Mouse (Mus musculus): ENCODE data around the gene Gabrr2. TPM values are rescaled to one million over a fixed set of nuclear protein-coding genes. Genes with fewer than 3 reads are reported as not detected.

The Gabrr2 gene
- polyA plus RNA-seq, 1 experiment: 0.11 TPM

DNA sequence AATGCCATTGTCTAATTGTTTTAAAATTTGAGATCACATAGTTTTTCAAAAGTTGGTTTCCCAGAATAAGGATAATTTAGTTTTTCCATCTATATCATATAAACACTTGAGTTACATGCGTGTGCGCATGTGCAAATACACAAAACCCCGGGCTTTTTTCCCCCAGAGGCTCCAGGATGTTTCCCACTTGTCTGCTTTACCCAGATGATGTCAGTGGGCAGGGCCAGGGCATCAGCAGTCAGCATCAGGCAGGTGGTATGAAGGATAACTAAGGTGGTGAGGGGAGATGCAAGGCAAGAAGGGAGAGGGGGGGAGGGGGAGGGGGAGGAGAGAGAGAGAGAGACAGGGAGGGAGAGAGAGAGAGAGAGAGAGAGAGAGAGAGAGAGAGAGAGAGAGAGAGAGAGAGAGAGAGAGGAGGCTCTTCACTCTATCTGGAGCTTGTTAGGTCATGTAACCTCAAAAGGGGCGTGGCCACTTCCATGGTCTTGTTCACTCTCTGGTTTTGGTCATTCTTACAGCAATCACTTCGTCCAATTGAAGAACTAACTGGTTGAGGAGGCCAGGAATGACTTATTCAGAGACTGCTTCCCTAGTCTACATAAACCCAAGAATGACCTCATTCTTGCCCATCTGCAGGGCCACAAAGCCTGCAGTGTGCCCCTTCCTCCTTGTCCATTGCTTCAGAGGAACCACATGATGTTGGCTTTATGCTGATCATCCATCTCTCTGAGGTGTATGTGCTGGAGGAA lies 13.2 kb downstream of the Gabrr2 start:
- H3K79me2 ChIP-seq (ENCODE audit: control insufficient read depth, insufficient read depth): no peaks in the 10 kb centered on the region
- no peaks in the 10 kb centered on the region for H3K36me3 ChIP-seq (ENCODE audit: control insufficient read depth, insufficient read depth)
- TF ChIP-seq USF1 (IDR thresholded peaks at IDR 0.05; ENCODE audit: low read depth): no peak
- no peak for TF ChIP-seq MYOG (IDR thresholded peaks at IDR 0.05; ENCODE audit: control insufficient read depth, extremely low read depth, insufficient read length)
- no peak for TF ChIP-seq FOSL1 (IDR thresholded peaks at IDR 0.05; ENCODE audit: insufficient read depth, low read length, poor library complexity, severe bottlenecking)
- TF ChIP-seq CEBPB (IDR thresholded peaks at IDR 0.05; ENCODE audit: low read depth): no peak
- TF ChIP-seq MYOD1 (IDR thresholded peaks at IDR 0.05; ENCODE audit: control insufficient read depth, insufficient read length, low read depth): no peak
- TF ChIP-seq MAX (IDR thresholded peaks at IDR 0.05): no peak
- H3K4me3 ChIP-seq (ENCODE audit: insufficient read depth, poor library complexity, severe bottlenecking): no peak overlapping the region
- no peak overlapping the region for H3ac ChIP-seq (ENCODE audit: control insufficient read depth, insufficient read length, low read depth)
- H3K27me3 ChIP-seq (ENCODE audit: control insufficient read depth, insufficient read depth, insufficient read length): no peaks in the 10 kb centered on the region
- H3K79me3 ChIP-seq (ENCODE audit: low read depth): no peaks in the 10 kb centered on the region

DNA sequence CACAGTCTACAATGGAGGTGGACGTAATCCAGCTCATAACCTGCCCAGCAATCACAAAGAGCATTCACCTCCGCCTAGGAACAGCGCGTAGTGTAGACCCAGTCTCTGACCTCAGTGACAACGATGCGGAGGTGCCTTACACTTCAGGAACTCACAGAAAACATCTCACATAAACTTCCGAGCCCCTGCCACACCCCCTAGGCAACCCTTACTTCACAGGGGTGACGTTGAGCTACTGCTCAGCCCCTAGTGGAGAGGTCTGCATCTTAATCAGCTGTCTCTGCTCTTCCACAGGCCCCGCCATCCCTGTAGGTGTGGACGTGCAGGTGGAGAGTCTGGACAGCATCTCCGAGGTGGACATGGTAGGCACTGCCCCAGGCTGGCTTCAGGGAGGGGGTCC lies 14.4 kb downstream of the Gabrr2 start:
- Histone ChIP-seq H3K79me2 (ENCODE audit: control insufficient read depth, insufficient read depth) (no peaks in the 10 kb centered on the region), H3K36me3 (ENCODE audit: control insufficient read depth, insufficient read depth) (no peaks in the 10 kb centered on the region), H3K79me3 (ENCODE audit: low read depth) (no peaks in the 10 kb centered on the region), H3K4me3 (ENCODE audit: insufficient read depth, poor library complexity, severe bottlenecking) (no peak overlapping the region), H3ac (ENCODE audit: control insufficient read depth, insufficient read length, low read depth) (no peak overlapping the region), H3K27me3 (ENCODE audit: control insufficient read depth, insufficient read depth, insufficient read length) (no peaks in the 10 kb centered on the region)
- TF ChIP-seq MYOG (IDR thresholded peaks at IDR 0.05; ENCODE audit: control insufficient read depth, extremely low read depth, insufficient read length): no peak
- no peak for TF ChIP-seq CTCF (IDR thresholded peaks at IDR 0.05; ENCODE audit: control insufficient read depth, insufficient read depth, insufficient read length)
- TF ChIP-seq MAX (IDR thresholded peaks at IDR 0.05): no peak
- no peak for TF ChIP-seq CEBPB (IDR thresholded peaks at IDR 0.05; ENCODE audit: low read depth)

DNA sequence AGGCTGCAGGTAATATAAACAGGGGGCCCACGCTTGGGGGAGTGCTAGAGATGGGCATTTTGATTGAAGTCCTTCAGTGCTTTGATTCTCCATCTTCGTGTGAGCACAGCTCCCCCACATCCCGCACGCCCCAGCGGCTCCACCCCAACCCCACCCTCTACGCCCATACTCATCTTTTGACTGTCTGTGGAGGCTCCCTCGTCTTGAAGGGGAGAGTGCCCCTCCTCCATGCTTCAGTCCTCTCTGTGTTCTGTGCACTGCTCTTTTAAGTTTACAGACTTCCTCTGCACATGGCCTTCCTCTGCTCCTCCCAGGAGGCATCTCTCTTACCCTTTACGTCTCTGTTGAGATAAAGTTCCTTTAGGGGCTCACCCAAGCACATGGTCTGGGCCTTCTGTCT lies 14.9 kb downstream of the Gabrr2 start:
- H3K36me3 ChIP-seq (ENCODE audit: control insufficient read depth, insufficient read depth): no peaks in the 10 kb centered on the region
- no peaks in the 10 kb centered on the region for H3K79me2 ChIP-seq (ENCODE audit: control insufficient read depth, insufficient read depth)
- no peaks in the 10 kb centered on the region for H3K27me3 ChIP-seq (ENCODE audit: control insufficient read depth, insufficient read depth, insufficient read length)
- no peak overlapping the region for H3ac ChIP-seq (ENCODE audit: control insufficient read depth, insufficient read length, low read depth)
- no peaks in the 10 kb centered on the region for H3K79me3 ChIP-seq (ENCODE audit: low read depth)
- no peak overlapping the region for H3K4me3 ChIP-seq (ENCODE audit: insufficient read depth, poor library complexity, severe bottlenecking)
- TF ChIP-seq MYOD1 (IDR thresholded peaks at IDR 0.05; ENCODE audit: control insufficient read depth, insufficient read length, low read depth): no peak
- no peak for TF ChIP-seq CEBPB (IDR thresholded peaks at IDR 0.05; ENCODE audit: low read depth)
- TF ChIP-seq CTCF (IDR thresholded peaks at IDR 0.05; ENCODE audit: control insufficient read depth, insufficient read depth, insufficient read length): no peak
- TF ChIP-seq MAX (IDR thresholded peaks at IDR 0.05): no peak
- TF ChIP-seq USF1 (IDR thresholded peaks at IDR 0.05; ENCODE audit: low read depth): no peak
- TF ChIP-seq FOSL1 (IDR thresholded peaks at IDR 0.05; ENCODE audit: insufficient read depth, low read length, poor library complexity, severe bottlenecking): no peak

DNA sequence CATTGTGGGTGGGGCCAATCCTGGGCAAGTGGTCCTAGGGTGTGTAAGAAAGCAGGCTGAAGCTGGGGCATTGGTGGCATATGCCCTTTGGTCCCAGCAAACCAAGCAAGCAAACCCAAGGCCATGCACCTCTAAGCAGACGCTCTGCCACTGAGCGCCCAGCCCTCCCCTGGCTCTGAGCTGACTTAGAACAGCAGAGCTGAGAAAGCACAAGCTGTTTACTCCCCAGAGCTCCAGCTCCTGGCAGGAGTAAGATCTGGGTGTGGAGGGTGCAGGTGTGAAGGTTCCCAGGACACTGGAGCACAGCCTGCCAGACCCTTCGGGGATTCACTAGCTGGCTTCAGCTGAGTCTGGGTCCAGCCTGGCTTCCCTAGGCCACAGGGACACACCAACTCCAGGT lies 15.7 kb downstream of the Gabrr2 start:
- H3K79me3 ChIP-seq (ENCODE audit: low read depth): no peaks in the 10 kb centered on the region
- H3K27me3 ChIP-seq (ENCODE audit: control insufficient read depth, insufficient read depth, insufficient read length): no peaks in the 10 kb centered on the region
- no peaks in the 10 kb centered on the region for H3K36me3 ChIP-seq (ENCODE audit: control insufficient read depth, insufficient read depth)
- TF ChIP-seq CTCF (IDR thresholded peaks at IDR 0.05; ENCODE audit: control insufficient read depth, insufficient read depth, insufficient read length) (no peak), MYOG (IDR thresholded peaks at IDR 0.05; ENCODE audit: control insufficient read depth, extremely low read depth, insufficient read length) (no peak), USF1 (IDR thresholded peaks at IDR 0.05; ENCODE audit: low read depth) (no peak), FOSL1 (IDR thresholded peaks at IDR 0.05; ENCODE audit: insufficient read depth, low read length, poor library complexity, severe bottlenecking) (no peak), MAX (IDR thresholded peaks at IDR 0.05) (no peak), CEBPB (IDR thresholded peaks at IDR 0.05; ENCODE audit: low read depth) (no peak), MYOD1 (IDR thresholded peaks at IDR 0.05; ENCODE audit: control insufficient read depth, insufficient read length, low read depth) (no peak)
- H3K79me2 ChIP-seq (ENCODE audit: control insufficient read depth, insufficient read depth): no peaks in the 10 kb centered on the region
- H3ac ChIP-seq (ENCODE audit: control insufficient read depth, insufficient read length, low read depth): no peak overlapping the region
- H3K4me3 ChIP-seq (ENCODE audit: insufficient read depth, poor library complexity, severe bottlenecking): no peak overlapping the region

DNA sequence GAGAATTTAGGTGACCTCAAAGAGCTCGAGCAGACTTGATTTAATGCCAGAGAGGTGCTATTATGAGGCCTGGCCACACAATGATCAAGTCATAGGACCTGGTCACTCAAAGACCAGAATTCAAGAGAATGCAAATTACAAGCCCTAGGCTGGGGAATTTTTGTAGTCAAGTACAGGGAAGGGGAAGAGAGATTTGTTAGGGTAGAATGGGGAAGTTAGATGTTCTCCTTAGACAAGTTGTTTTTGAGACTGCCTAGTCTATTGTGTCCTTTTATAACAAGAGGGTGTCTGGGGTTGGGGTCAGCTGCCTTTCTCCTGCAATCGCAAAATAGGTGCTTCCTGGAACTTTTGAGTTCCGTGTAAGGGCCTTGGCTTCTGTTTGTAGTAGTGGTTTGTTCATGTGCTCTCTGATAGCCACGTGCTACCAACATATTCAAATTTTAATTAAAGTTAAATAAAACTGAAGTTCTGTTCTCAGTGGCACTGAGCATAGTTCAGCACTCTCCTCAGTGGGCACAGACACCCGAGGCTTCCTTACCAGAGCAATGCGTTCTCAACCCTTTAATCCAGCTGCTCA lies 36.4 kb downstream of the Gabrr2 start:
- Histone ChIP-seq H3K4me3 (ENCODE audit: insufficient read depth, poor library complexity, severe bottlenecking) (no peak overlapping the region), H3ac (ENCODE audit: control insufficient read depth, insufficient read length, low read depth) (no peak overlapping the region), H3K79me3 (ENCODE audit: low read depth) (no peaks in the 10 kb centered on the region), H3K27me3 (ENCODE audit: control insufficient read depth, insufficient read depth, insufficient read length) (no peaks in the 10 kb centered on the region), H3K79me2 (ENCODE audit: control insufficient read depth, insufficient read depth) (no peaks in the 10 kb centered on the region), H3K36me3 (ENCODE audit: control insufficient read depth, insufficient read depth) (no peaks in the 10 kb centered on the region)
- TF ChIP-seq FOSL1 (IDR thresholded peaks at IDR 0.05; ENCODE audit: insufficient read depth, low read length, poor library complexity, severe bottlenecking) (no peak), MYOG (IDR thresholded peaks at IDR 0.05; ENCODE audit: control insufficient read depth, extremely low read depth, insufficient read length) (no peak), CTCF (IDR thresholded peaks at IDR 0.05; ENCODE audit: control insufficient read depth, insufficient read depth, insufficient read length) (no peak), USF1 (IDR thresholded peaks at IDR 0.05; ENCODE audit: low read depth) (no peak), MAX (IDR thresholded peaks at IDR 0.05) (no peak), MYOD1 (IDR thresholded peaks at IDR 0.05; ENCODE audit: control insufficient read depth, insufficient read length, low read depth) (no peak), CEBPB (IDR thresholded peaks at IDR 0.05; ENCODE audit: low read depth) (no peak)
